Mouse (Mus musculus) CH12.LX (cell line): Measurements from ENCODE around the gene Cdca5. TPM values are rescaled to one million over a fixed set of nuclear protein-coding genes. Genes with fewer than 3 reads are reported as not detected.

Experiments used
- DNase-seq: peaks from one replicate; pipeline ENCODE4 v3.0.0-alpha.2; 2013; ENCODE audit errors: extremely low read depth
- H3K27ac ChIP-seq: 2 replicates; pipeline ENCODE4 v1.5.1; 2012; ENCODE audit warnings: low read depth, mild to moderate bottlenecking, control low read depth, moderate library complexity; ENCODE audit not compliant: insufficient read depth
- H3K27me3 ChIP-seq: replicated peaks from 2 replicates; pipeline ENCODE3; 2012; ENCODE audit warnings: inconsistent platforms
- H3K36me3 ChIP-seq, 2 experiments: replicated peaks in 1 of 2; 2 replicates each; pipeline versions ENCODE3 to v1.6.1; 2012; ENCODE audit warnings: inconsistent platforms in 1 of 2, low read length in 1 of 2, mild to moderate bottlenecking in 1 of 2, mixed read lengths in 1 of 2, moderate library complexity in 1 of 2; ENCODE audit not compliant: control insufficient read depth in 1 of 2, insufficient read depth in 1 of 2
- H3K4me1 ChIP-seq, 2 experiments: 2 replicates each; pipeline ENCODE4 v1.6.1; 2012; ENCODE audit warnings: inconsistent platforms in 1 of 2, moderate library complexity in 1 of 2; ENCODE audit not compliant: insufficient read depth in 2 of 2, control insufficient read depth in 1 of 2
- H3K4me2 ChIP-seq: 2 replicates; pipeline ENCODE4 v1.6.1; 2012; ENCODE audit warnings: low read depth, mild to moderate bottlenecking, control low read depth; ENCODE audit not compliant: poor library complexity, insufficient read depth, severe bottlenecking
- H3K4me3 ChIP-seq, 3 experiments: fragments of 150-350 bp in 1 of 3; sonication (generic) in 1 of 3; replicated peaks in 1 of 3; 2 replicates each; pipeline versions ENCODE3 to v1.5.1; 2011 to 2012; ENCODE audit warnings: low read depth in 2 of 3, low read length in 2 of 3, mild to moderate bottlenecking in 2 of 3, moderate library complexity in 2 of 3, control low read depth in 1 of 3, improper control_type of control experiment in 1 of 3, inconsistent platforms in 1 of 3, mixed read lengths in 1 of 3; ENCODE audit not compliant: poor library complexity in 1 of 3
- H3K79me2 ChIP-seq: replicated peaks from 2 replicates; pipeline ENCODE4 v1.6.1; 2012; ENCODE audit warnings: mild to moderate bottlenecking, moderate library complexity; ENCODE audit not compliant: control insufficient read depth, poor library complexity, insufficient read depth, severe bottlenecking; ENCODE audit errors: extremely low read depth
- H3K9ac ChIP-seq: 2 replicates; pipeline ENCODE4 v1.6.1; 2012; ENCODE audit warnings: low read depth, mild to moderate bottlenecking, control low read depth, moderate library complexity; ENCODE audit not compliant: insufficient read depth
- H3K9me3 ChIP-seq: replicated peaks from 2 replicates; pipeline ENCODE3; 2012; ENCODE audit warnings: low read length, inconsistent platforms, mixed read lengths
- BHLHE40 ChIP-seq: IDR thresholded peaks from 2 replicates; pipeline ENCODE4 v1.6.1; 2011; ENCODE audit warnings: mild to moderate bottlenecking, low read depth, low read length, improper control_type of control experiment
- CHD1 ChIP-seq: IDR thresholded peaks from 2 replicates; pipeline ENCODE4 v1.6.1; 2012; ENCODE audit warnings: low read depth, low read length, improper control_type of control experiment, inconsistent platforms
- CHD2 ChIP-seq: IDR thresholded peaks from 2 replicates; pipeline ENCODE4 v1.6.1; 2011; ENCODE audit warnings: low read length, improper control_type of control experiment
- ELF1 ChIP-seq: IDR thresholded peaks from 2 replicates; pipeline ENCODE4 v1.6.1; 2014; ENCODE audit warnings: low read depth, mild to moderate bottlenecking, inconsistent platforms, low read length, improper control_type of control experiment
- GABPA ChIP-seq: IDR thresholded peaks from 2 replicates; pipeline ENCODE4 v1.6.1; 2012; ENCODE audit warnings: low read depth, low read length, improper control_type of control experiment, inconsistent platforms; ENCODE audit not compliant: insufficient replicate concordance
- HCFC1 ChIP-seq: IDR thresholded peaks from 2 replicates; pipeline ENCODE4 v1.6.1; 2012; ENCODE audit warnings: low read depth, mild to moderate bottlenecking, inconsistent platforms, low read length, improper control_type of control experiment
- IRF4 ChIP-seq: IDR thresholded peaks from 2 replicates; pipeline ENCODE4 v1.6.1; 2014; ENCODE audit warnings: low read depth, mild to moderate bottlenecking, inconsistent platforms, low read length, improper control_type of control experiment
- JUND ChIP-seq: conservative IDR thresholded peaks from 2 replicates; pipeline ENCODE4 v1.6.1; 2011; ENCODE audit warnings: low read depth, low read length, improper control_type of control experiment
- KAT2A ChIP-seq: IDR thresholded peaks from 2 replicates; pipeline ENCODE4 v1.6.1; 2012; ENCODE audit warnings: low read length, improper control_type of control experiment, inconsistent platforms; ENCODE audit not compliant: insufficient replicate concordance
- MAFK ChIP-seq: IDR thresholded peaks from 2 replicates; pipeline ENCODE4 v1.6.1; 2011; ENCODE audit warnings: low read length, improper control_type of control experiment; ENCODE audit not compliant: insufficient replicate concordance
- MAX ChIP-seq: IDR thresholded peaks from 2 replicates; pipeline ENCODE4 v1.6.1; 2011; ENCODE audit warnings: low read length, improper control_type of control experiment
- MAZ ChIP-seq: IDR thresholded peaks from 2 replicates; pipeline ENCODE4 v1.6.1; 2012; ENCODE audit warnings: low read depth, mild to moderate bottlenecking, inconsistent platforms, low read length, improper control_type of control experiment, moderate library complexity
- MEF2A ChIP-seq: IDR thresholded peaks from 2 replicates; pipeline ENCODE4 v1.6.1; 2014; ENCODE audit warnings: low read depth, mild to moderate bottlenecking, inconsistent platforms, low read length, improper control_type of control experiment, borderline replicate concordance
- MXI1 ChIP-seq: IDR thresholded peaks from 2 replicates; pipeline ENCODE4 v1.6.1; 2011; ENCODE audit warnings: mild to moderate bottlenecking, low read depth, low read length, improper control_type of control experiment
- MYC ChIP-seq: IDR thresholded peaks from 2 replicates; pipeline ENCODE4 v1.6.1; 2011; ENCODE audit warnings: low read depth, mild to moderate bottlenecking, improper control_type of control experiment, low read length
- NELFE ChIP-seq: IDR thresholded peaks from 2 replicates; pipeline ENCODE4 v1.6.1; 2011; ENCODE audit warnings: low read depth, low read length, improper control_type of control experiment
- PAX5 ChIP-seq: IDR thresholded peaks from 2 replicates; pipeline ENCODE4 v1.6.1; 2012; ENCODE audit warnings: low read length, inconsistent platforms, mixed read lengths
- POLR2A ChIP-seq: IDR thresholded peaks from 2 replicates; pipeline ENCODE4 v1.6.1; 2011; ENCODE audit warnings: low read depth, mild to moderate bottlenecking, improper control_type of control experiment, low read length
- POLR2AphosphoS2 ChIP-seq: IDR thresholded peaks from 2 replicates; pipeline ENCODE4 v1.6.1; 2011; ENCODE audit warnings: low read depth, low read length, improper control_type of control experiment
- RCOR1 ChIP-seq: conservative IDR thresholded peaks from 2 replicates; pipeline ENCODE4 v1.6.1; 2012; ENCODE audit warnings: low read depth, mild to moderate bottlenecking, inconsistent platforms, low read length, improper control_type of control experiment
- SIN3A ChIP-seq: IDR thresholded peaks from 2 replicates; pipeline ENCODE4 v1.6.1; 2012; ENCODE audit warnings: low read length, improper control_type of control experiment, inconsistent platforms
- SMC3 ChIP-seq: IDR thresholded peaks from 2 replicates; pipeline ENCODE4 v1.6.1; 2011; ENCODE audit warnings: low read depth, low read length, improper control_type of control experiment
- TBP ChIP-seq: conservative IDR thresholded peaks from 2 replicates; pipeline ENCODE4 v1.6.1; 2011; ENCODE audit warnings: low read depth, low read length, improper control_type of control experiment
- TCF12 ChIP-seq: IDR thresholded peaks from 2 replicates; pipeline ENCODE4 v1.6.1; 2014; ENCODE audit warnings: low read depth, mild to moderate bottlenecking, inconsistent platforms, low read length, improper control_type of control experiment
- USF2 ChIP-seq: conservative IDR thresholded peaks from 2 replicates; pipeline ENCODE4 v1.6.1; 2011; ENCODE audit warnings: low read depth, low read length, improper control_type of control experiment
- ZKSCAN1 ChIP-seq: IDR thresholded peaks from 2 replicates; pipeline ENCODE4 v1.6.1; 2012; ENCODE audit warnings: low read depth, inconsistent platforms, low read length, improper control_type of control experiment, borderline replicate concordance
- ZMIZ1 ChIP-seq: IDR thresholded peaks from 2 replicates; pipeline ENCODE4 v1.6.1; 2012; ENCODE audit warnings: low read depth, mild to moderate bottlenecking, inconsistent platforms, low read length, improper control_type of control experiment
- ZNF384 ChIP-seq: IDR thresholded peaks from 2 replicates; pipeline ENCODE4 v1.6.1; 2012; ENCODE audit warnings: low read depth, low read length, improper control_type of control experiment, inconsistent platforms
- dilution Hi-C: fragments of 300-500 bp; cut with MboI; formaldehyde crosslinking; loops from 2 replicates; pipeline ENCODE4 v1.14.3; 2020; ENCODE audit warnings: low sequenced_read_pairs; ENCODE audit not compliant: extremely low pct_unique_long_range_greater_than_20kb, extremely low pct_ligation_motif_present
- in situ Hi-C: fragments of 300-500 bp; cut with MboI; formaldehyde crosslinking; loops from 3 replicates; pipeline ENCODE4 v1.14.3; 2019; ENCODE audit warnings: low sequenced_read_pairs, low pct_ligation_motif_present, low pct_unique_long_range_greater_than_20kb, mixed read lengths
- polyA plus RNA-seq: library from polyadenylated mRNA; unstranded; fragments of >175 nt; gene quantifications from 2 replicates; pipeline ENCODE4 v1.2.1, GENCODE M21; 2012; ENCODE audit warnings: low read depth; ENCODE audit not compliant: insufficient read length
- total RNA-seq, 2 experiments: library from RNA; depleted of rRNA; stranded (reverse); fragments of 300-350 nt in 1 of 2; fragments of >200 nt in 1 of 2; gene quantifications; 2 replicates each; pipeline ENCODE4 v1.2.3; 2012 to 2014

Gene Cdca5
- total and polyA plus RNA-seq, 3 experiments = 51.5 to 80.6 (median 62.7) TPM

DNA sequence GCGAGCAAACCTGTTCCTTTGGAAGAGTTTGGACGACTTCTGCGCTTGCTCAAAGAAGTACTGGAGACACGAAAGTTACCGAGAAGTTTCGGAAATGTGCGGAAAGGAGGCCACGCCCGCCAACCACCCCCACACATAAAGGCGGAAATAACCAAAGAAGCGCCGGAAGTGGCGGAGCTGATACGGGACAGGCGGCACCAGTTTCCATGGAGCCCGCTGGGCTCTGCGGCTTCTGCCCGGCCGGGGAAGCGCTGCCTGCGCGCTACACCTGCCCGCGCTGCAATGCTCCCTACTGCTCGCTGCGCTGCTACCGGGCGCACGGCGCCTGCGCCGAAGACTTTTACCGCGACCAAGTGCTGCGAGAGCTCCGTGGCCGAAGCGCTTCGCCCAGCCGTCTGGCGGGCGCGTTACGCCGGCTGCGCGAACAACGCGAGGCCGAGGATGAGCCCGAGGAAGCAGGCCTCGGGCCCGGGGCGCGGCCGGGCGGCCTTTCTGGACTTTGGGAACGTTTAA is 23.7 kb upstream of the Cdca5 start, which contains the start of gene Znhit2 (continued):
- TF ChIP-seq TCF12 (peak; percentile 71; the same call in 1 of the 2 replicates), RCOR1 (no peak), ZMIZ1 (peak; percentile 76), SIN3A (peak; percentile 95), MAX (0 out of 2 replicates have a peak, but pooled peaks have one; percentile 37), ZKSCAN1 (no peak), MYC (peak; percentile 58; the same call in 1 of the 2 replicates), TBP (peak; percentile 76; the same call in 1 of the 2 replicates), GABPA (no peak), NELFE (peak; percentile 77)

DNA sequence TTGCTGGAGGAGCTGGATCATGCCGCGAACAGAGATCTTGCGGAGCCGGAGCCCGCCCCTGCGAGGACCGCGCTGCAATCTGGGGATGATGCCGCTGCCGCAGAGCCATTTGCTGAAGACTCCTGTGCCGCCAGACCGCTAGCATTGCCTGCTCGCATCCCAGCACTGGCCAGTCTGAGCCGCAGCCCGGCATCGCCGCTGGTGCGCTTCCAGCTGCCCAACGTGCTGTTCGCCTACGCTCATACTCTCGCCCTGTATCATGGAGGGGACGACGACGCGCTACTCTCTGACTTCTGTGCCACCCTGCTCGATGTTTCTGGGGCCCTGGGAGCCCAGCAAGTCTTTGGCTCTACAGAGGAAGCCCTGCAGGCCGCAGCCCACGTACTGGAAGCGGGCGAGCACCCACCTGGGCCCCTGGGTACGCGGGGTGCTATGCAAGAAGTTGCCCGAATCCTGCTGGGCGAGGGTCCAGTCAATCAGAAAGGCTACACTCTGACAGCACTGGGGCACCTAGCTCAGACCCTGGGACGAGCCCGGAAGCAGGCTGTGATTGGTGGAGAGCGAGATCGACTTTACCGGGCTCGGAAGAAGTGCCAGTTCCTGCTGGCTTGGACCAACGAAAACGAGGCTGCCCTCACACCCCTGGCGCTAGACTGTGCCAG is 23.0 kb upstream of the Cdca5 start:
- Histone ChIP-seq H3K27me3 (no peaks in the 10 kb centered on the region), H3K36me3 (peaks cover 13 to 29% of the 10 kb centered on the region in 2 experiments), H3K27ac (peak overlapping the region; percentile 88), H3K9ac (peak overlapping the region; percentile 78), H3K4me1 (peaks cover 8 to 39% of the 10 kb centered on the region in 2 experiments), H3K4me2 (peak overlapping the region; percentile 41), H3K79me2 (peaks cover 28% of the 10 kb centered on the region), H3K9me3 (no peaks in the 10 kb centered on the region), H3K4me3 (peak overlapping the region; percentile 94 to 98 (median 95))
- in situ Hi-C loops (loop anchor here (10.0 kb wide), 1 partner anchor 97 kb away; the partner anchor contains the start of gene Pola2), dilution Hi-C loops (no loop called here)
- TF ChIP-seq ZNF384 = no peak
- peak; percentile 50; the same call in 1 of the 2 replicates for TF ChIP-seq NELFE
- TF ChIP-seq CHD2 = no peak
- TF ChIP-seq JUND = no peak
- no peak for TF ChIP-seq TCF12
- no peak for TF ChIP-seq SMC3
- TF ChIP-seq RCOR1 = no peak
- TF ChIP-seq TBP = peak; percentile 53; the same call in 1 of the 2 replicates
- TF ChIP-seq USF2 = no peak
- TF ChIP-seq MAZ = no peak
- no peak for TF ChIP-seq PAX5
- no peak for TF ChIP-seq HCFC1
- no peak for TF ChIP-seq CHD1
- TF ChIP-seq POLR2AphosphoS2 = no peak
- TF ChIP-seq MEF2A = no peak
- no peak for TF ChIP-seq IRF4
- no peak for TF ChIP-seq MAFK
- peak; percentile 63 for TF ChIP-seq POLR2A
- TF ChIP-seq BHLHE40 = no peak
- TF ChIP-seq ELF1 = peak; percentile 85
- no peak; the same call in 1 of the 2 replicates for TF ChIP-seq MXI1
- no peak for TF ChIP-seq GABPA
- no peak for TF ChIP-seq KAT2A
- DNase-seq = peak; percentile 78
